Mouse (Mus musculus) brain, embryonic 14.5 days (tissue): ENCODE measurements around the gene Gpbar1. TPM values are rescaled to one million over a fixed set of nuclear protein-coding genes. Genes with fewer than 3 reads are reported as not detected.

Source experiments
- DNase-seq: peaks from one replicate; pipeline ENCODE4 v3.0.0-alpha.2; 2011; ENCODE audit warnings: low read depth
- CTCF ChIP-seq: fragments of 200-500 bp; IDR thresholded peaks from 2 replicates; pipeline ENCODE4 v1.5.1; 2012; ENCODE audit warnings: inconsistent platforms, mild to moderate bottlenecking, moderate library complexity, borderline replicate concordance; ENCODE audit not compliant: insufficient read depth, insufficient read length; ENCODE audit errors: extremely low read depth
- POLR2A ChIP-seq: fragments of 200-500 bp; IDR thresholded peaks from 2 replicates; pipeline ENCODE4 v1.6.1; 2012; ENCODE audit warnings: mild to moderate bottlenecking, inconsistent platforms, borderline replicate concordance; ENCODE audit not compliant: poor library complexity, insufficient read depth, insufficient read length, severe bottlenecking; ENCODE audit errors: extremely low read depth
- polyA plus RNA-seq: library from polyadenylated mRNA; depleted of rRNA; stranded (reverse); fragments of >200 nt; gene quantifications from 2 replicates; pipeline ENCODE4 v1.2.3, GENCODE M21; 2012; rRNA removed

Gene Gpbar1
- polyA plus RNA-seq = 0.10 and 0.15 TPM in 2 replicates

DNA sequence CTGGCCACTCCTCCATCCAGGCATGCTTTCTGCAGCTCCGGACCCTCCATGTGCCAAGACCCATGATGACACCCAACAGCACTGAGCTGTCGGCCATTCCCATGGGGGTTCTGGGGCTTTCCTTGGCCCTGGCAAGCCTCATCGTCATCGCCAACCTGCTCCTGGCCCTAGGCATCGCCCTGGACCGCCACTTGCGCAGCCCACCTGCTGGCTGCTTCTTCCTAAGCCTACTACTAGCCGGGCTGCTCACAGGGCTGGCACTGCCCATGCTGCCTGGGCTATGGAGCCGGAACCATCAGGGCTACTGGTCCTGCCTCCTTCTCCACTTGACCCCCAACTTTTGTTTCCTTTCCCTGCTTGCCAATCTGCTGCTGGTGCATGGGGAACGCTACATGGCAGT, at the start of gene Gpbar1:
Gpbar1 (plus strand) TSS at position 13 of the 400 bp plus-strand sequence.
- no peak for DNase-seq
- TF ChIP-seq POLR2A = no peak
- TF ChIP-seq CTCF = no peak

DNA sequence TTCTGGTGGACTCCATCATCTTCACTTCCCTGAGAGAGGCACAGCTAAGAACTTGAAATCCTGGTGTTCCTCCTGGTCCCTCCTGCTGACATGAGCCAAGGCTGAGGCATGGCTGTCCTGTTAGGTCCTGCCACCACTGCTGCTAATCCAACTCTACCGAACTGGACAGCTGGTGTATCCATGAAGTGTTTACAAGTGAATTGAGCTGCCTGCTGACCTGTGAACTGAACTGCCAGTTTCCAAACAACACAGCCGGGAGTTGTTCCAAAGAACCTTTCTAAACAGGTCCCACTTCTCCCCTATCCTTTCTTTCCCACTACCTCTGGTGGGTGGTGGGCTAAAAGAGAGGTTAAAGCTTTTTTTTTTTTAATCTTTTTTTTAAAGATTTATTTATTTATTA, 48.4 kb upstream of the Gpbar1 start:
- TF ChIP-seq CTCF (no peak), POLR2A (no peak)
- DNase-seq = no peak

DNA sequence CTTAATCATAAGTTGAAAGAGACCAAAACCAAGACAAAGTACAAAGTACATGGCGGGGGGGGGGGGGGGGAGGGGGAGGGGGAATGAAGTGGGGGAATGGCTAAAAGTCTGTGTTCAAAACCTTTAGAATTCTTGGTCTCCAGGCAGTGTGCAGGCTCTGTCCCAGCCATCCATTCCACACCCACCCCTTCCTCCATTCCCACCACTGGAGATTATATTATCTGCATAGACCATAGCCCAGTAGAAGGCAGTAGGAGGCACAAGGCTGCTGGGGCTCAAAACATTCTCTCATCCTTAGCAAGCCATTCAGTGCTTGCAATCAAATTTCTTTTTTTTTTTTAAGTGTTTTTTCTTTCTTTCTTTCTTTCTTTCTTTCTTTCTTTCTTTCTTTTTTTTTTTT, 47.4 kb upstream of the Gpbar1 start:
- no peak for DNase-seq
- TF ChIP-seq POLR2A (no peak), CTCF (no peak)

DNA sequence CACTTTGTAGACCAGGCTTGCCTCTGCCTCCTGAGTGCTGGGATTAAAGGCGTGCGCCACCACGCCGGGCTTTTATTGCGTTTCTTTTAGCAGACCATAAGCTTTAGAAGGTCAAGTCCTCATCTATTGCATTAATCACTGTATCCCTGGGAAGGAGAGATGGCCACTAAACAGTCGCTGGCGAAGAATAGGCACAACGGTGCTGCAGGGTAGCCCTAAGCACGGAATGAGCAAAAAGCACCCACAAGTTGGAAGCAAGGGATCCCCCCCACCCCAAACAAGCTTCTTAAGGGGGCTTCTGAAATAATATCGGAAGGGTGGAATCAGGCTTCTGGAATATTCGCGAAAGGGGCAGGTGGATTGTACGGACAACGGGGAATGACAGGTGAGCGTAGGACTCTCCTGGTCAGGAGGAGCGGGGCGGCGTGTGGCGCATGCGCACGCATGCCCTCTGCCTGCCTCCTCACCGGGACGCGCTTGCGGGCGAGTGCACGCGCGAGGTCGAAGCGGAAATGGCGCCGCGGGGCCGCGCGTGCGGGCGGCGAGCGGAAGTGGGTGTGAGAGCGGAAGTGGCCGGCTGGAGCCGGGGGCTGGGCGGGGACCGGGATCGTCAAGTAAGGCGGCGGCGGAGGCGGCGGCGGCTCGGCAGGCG, 42.3 kb upstream of the Gpbar1 start, which contains the start of gene Arpc2:
Arpc2 (plus strand) TSS at position 147 of the 652 bp plus-strand sequence.
- peak; percentile 99 for DNase-seq
- no peak for TF ChIP-seq CTCF
- TF ChIP-seq POLR2A = peak; percentile 92

DNA sequence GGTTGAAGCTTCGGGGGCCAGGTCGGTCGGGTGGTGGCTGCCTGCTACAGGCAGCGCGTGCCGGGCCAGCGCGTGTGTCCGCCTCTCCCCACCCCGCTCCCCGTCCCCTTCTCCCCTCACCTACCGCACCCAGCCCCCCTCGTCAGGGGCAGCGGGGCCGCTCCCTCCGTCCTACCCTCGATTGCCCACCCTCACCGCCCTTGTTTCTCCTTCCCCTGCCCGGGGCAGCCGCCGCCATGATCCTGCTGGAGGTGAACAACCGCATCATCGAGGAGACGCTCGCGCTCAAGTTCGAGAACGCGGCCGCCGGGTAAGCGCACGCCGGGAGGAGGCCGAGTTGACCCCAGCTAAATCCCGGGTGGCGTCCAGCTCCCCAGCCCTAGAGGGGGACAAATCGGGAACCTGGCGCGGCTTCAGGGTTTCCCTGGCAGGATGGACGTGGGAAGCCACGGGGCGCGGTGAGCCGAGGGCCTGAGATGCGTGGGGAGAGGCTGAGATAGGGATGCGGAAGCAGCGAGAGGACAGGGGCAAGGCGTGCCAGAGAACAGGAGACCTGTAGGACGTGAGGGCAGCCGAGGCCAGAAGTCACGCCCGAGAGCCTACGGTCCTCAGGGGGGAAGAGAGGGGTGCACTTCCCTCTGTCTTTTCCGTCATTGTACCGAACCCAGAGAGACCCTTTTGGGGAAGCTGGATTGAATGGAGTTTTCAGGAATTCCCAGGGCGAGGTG, 41.6 kb upstream of the Gpbar1 start:
- DNase-seq = peak; percentile 21
- TF ChIP-seq CTCF (no peak), POLR2A (no peak)

DNA sequence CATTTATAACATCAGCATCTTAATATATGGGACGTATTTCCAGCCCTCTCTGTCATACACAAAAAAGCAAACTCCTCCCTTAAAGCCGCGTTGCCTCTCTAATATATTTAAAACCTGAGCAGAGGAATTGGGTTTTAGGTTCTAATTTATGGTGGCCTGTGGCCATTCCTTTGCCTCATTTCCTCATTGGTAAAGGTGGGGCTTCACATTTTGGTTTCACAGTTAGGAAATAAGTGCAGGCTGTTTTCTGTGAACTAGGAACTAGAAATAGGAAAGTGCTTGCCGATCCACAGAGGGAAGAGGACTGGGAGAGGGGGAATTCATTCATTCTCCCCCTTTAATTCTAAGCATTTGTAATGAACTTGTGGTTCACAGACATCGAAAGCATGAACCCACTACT, 40.7 kb upstream of the Gpbar1 start:
- DNase-seq = no peak
- TF ChIP-seq POLR2A (no peak), CTCF (no peak)

DNA sequence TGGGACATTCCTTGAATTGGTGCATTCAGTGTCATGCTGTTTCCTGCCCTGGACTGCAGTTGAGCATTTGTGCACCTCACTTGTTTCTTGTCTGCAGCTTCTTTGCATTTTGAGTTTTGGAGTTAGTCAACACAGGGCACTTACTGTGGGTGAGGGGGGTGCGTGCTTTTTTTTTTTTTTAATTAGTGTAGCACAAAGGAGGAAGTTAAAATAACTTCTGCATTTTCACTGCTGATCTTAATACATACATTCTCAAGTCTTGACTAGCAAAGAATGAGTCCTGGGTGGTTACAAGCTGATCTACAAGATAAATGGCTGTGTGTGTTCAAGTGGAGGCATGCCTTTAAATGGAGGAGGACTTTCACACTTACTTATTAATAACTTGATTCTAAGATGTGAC, 40.2 kb upstream of the Gpbar1 start:
- TF ChIP-seq POLR2A (no peak), CTCF (no peak)
- DNase-seq = no peak

DNA sequence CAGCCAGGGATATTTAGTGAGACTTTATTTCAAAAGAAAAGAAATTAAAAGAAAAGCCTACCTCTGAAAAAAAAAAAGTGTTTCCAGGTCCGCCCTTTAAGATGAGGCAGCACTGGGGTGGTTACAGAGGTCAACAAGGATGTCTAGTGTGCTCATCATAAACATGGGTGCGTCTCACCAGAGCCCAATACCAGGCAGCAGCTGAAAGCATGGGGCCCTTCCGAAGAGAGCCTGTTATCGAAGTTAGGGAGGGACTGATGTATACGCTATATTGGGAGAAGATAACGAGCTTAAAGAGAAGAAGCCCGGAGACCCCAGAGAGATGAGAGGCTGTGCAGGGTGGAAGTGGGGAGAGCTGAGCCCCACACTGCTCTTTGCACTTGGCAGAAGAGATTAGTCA, 39.2 kb upstream of the Gpbar1 start:
- DNase-seq = no peak
- TF ChIP-seq POLR2A (no peak), CTCF (no peak)

DNA sequence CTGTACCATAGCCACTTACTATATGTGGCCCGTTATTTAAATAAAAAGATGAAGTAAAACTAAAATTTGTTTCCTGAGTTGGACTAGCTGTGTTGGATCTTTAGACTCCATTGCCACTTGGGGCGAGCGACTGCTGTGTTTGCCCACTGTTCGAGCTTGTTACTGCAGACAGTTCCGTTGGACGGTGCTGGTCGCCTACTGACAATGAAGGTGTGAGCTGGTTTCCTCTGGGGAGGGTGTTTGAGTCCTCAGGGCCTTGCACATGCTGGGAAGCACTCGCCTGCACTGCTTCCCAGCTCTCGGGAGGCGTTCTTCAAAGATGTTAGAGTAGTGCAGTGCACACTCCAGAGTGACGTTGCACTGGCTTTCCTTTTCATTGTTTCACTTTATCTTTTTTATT, 38.7 kb upstream of the Gpbar1 start:
- TF ChIP-seq CTCF (no peak), POLR2A (no peak)
- DNase-seq = no peak

DNA sequence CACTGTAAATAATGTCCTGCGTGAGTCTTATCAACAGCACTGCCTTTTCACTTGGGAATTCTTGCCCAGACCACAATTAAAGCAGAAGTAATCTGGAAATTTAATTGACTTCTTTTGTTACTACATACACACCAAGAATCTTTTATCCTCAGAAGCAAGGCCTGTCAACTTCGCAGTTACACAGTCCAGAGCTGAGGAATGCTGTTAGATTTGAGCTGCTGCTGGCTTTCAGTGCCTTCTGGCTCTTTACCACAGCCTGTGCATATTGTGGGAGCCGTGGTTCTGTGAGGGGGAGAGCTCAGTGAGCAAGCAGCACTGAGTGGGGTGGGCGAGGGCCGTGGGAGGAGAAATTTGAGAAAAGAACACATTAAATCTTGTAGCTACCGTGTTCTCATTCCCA, 38.0 kb upstream of the Gpbar1 start:
- no peak for DNase-seq
- TF ChIP-seq POLR2A (no peak), CTCF (no peak)

DNA sequence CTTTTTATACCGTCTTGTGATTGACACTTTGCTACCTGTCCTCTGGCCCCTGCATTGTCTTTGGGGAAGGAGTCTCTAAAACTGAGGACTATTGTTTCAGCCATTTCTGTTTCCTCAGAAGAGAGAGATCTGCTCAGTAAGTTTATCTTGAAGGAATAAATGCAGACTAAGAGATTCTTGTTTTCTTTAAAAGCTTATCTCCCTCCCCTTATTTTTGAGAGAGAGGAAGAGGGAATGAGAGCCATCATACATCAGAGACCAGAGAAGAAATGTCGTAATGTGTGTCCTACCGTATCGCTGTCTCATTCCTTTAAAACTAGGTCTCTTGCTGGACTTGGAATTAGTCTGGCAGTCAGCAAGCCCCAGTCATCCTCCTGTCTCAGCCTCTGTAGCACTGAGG, 37.5 kb upstream of the Gpbar1 start:
- TF ChIP-seq POLR2A = no peak
- TF ChIP-seq CTCF = no peak
- DNase-seq = no peak

DNA sequence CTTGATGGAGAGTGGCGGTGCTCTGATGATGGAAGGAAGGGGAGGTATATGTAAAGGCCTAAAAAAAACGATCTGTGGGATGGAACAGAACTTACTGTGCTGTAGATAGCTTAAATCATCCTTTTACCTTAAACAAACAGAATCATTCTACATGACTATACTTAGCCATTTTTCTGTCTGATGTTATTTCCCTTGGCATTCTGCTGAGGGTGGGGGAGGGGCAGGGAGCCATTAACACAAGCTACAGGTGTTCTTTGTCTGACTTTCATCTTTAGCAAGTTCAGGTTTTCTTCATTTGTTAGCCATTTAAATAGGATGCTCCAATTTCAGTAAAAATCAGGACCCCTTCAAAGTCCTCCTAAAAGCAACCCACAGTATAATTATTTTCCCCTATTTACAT, 32.8 kb upstream of the Gpbar1 start:
- TF ChIP-seq CTCF (no peak), POLR2A (no peak)
- no peak for DNase-seq
